Mouse (Mus musculus): ENCODE measurements around the gene Comtd1.

Gene Comtd1

DNA sequence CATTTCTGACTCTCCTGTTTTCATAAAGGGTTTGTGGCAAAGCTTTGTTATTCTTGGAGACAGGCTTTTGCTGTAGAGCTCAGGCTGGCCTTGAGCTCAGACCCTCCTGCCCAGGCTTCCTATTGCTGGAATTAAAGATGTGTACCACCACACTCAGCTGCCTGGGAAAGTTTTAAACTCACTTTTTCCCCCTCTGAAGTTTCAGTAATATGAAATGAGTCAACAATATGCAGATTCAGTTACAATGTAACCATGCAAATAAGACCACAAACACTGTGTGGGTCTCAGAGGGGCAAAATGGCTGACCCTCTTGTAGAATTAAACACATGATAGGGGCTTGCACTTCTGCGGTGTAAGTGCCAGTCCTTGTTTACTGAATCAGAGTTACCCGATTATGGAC is 42.6 kb downstream of the Comtd1 start:
- no peak for DNase-seq (ENCODE audit: low spot score in 2 of 2)

DNA sequence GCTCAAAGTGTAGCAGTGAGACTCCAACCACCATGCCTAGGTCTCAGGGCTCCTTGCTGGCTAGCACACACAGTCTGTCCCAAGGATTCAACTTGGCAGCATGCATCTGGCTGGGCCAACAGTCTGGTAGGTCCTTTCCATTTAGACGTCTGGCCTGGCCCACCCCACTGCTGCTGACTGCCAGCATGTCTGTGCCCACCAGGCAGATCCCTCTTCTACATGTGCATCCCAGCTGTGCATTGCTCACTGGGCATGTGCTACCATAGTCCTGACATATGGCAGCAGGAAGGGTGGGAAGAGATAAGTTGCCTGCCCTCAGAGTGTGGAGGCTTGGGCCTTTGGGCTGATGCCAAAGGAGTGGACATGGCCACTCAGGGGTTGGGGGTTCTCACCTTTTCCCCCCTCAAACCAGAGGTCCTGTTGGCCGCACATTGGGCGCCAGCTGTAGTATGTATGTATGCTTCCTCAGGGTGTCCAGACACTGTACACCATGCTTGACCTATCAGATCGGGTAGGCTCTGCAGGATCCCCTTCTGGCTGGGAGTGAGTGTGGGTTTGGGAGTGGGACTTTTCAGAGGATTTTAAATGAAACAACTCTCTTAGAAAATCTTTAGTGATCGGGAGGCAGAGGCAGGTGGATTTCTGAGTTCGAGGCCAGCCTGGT is 46.1 kb downstream of the Comtd1 start:
- no peak for DNase-seq (ENCODE audit: low spot score in 2 of 2)

DNA sequence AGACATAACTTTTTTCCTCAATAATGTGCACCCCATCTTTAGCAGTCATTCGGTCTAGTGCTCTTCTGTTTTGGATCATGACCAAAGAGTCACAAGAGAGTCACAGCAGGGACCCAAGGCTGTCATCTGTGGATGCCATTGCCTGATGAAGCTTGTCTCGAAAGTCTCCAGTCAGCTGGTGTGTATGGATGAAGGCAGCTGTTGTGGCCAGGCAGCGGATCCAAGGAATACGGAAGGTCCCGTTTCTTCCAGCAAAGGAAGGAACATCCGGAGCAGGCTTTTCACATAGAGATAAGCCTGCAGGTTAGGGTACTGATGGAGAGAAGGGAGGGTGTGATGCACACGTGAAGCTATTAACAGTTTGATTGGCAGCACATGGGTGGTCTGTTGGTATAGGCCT is 47.2 kb downstream of the Comtd1 start:
- DNase-seq (ENCODE audit: low spot score in 2 of 2) = no peak

GRCm38 (mm10) chr14:21800641-21801040 is 48.1 kb downstream of the Comtd1 start:
- DNase-seq (ENCODE audit: low spot score in 2 of 2) = no peak

Measured in frontal cortex, postnatal 14 days (tissue).